Mouse (Mus musculus) heart, postnatal 36 days (tissue): Measurements from ENCODE around the gene Hectd3. TPM values are rescaled to one million over a fixed set of nuclear protein-coding genes. Genes with fewer than 3 reads are reported as not detected.

Source experiments
- DNase-seq, 2 experiments: peaks; one replicate each; pipeline ENCODE4 v3.0.0; 2021 to 2022
- intact Hi-C: fragments of 180-260 bp; cut with DNase I; formaldehyde crosslinking; loops from one replicate; pipeline ENCODE4 v1.15.1; 2025
- total RNA-seq, 2 experiments: library from RNA; stranded (reverse); gene quantifications; 2 replicates each; pipeline ENCODE4 v1.2.3; 2021

The Hectd3 gene
- total RNA-seq: 10 to 100 TPM; 17.3 to 17.4 TPM

- peak; percentile 56 to 71 for DNase-seq
- intact Hi-C loops: loop anchor here (2.0 kb wide), 1 partner anchor 140 kb away; no protein-coding TSS in a partner anchor
These were observed at the start of gene Hectd3 for GRCm38 (mm10) chr4:116995131-116995797. Gene Hectd3, plus strand, starts transcription at chr4:116995317.

DNA sequence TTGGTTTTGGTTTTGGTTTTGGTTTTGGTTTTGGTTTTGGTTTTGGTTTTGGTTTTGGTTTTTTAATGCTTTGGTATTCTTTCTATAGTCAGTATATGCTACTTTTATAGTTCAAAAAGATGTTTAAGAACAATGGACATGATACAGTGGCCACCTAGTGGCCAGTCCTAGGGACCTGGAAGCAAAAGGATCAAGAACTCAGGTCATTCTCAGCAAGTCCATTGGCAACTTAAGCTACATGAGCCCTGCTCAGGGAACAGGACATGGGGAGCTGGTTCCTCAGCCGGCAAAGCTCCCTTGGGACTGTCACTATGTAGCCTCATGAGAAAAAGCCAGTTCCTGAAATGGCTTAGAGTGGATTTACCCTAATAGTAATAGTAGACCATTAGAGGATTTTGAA, 43.5 kb upstream of the Hectd3 start:
- intact Hi-C loops: no loop called here

GRCm38 (mm10) chr4:116954951-116955350, 40.2 kb upstream of the Hectd3 start:
- intact Hi-C loops: no loop called here

More for the DNA sequence above, 43.5 kb upstream of the Hectd3 start:
- no peak for DNase-seq

GRCm38 (mm10) chr4:116976503-116976902, 18.6 kb upstream of the Hectd3 start:
- DNase-seq: no peak
- intact Hi-C loops: no loop called here

More at GRCm38 (mm10) chr4:116954951-116955350, 40.2 kb upstream of the Hectd3 start:
- no peak for DNase-seq

DNA sequence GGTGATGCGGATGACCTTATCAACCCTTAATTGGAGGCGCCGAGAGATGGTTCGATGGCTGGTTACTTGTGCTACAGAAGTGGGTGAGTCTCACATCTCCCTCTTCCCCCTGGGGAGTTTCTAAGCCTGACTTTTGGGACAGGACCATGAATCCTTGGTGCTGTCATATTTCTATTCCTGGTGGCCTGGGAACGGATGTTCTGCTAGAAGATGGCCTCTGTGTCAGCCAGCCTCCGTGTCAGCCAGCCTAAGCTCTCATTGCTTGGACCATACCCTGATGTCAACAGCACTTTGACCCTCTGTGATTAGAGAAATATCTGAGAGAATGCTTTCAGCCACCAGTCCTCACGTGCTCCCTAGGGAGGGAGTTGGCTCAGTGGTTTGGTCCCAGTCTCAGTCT, 9.4 kb upstream of the Hectd3 start:
- no peak for DNase-seq
- intact Hi-C loops: no loop called here

DNA sequence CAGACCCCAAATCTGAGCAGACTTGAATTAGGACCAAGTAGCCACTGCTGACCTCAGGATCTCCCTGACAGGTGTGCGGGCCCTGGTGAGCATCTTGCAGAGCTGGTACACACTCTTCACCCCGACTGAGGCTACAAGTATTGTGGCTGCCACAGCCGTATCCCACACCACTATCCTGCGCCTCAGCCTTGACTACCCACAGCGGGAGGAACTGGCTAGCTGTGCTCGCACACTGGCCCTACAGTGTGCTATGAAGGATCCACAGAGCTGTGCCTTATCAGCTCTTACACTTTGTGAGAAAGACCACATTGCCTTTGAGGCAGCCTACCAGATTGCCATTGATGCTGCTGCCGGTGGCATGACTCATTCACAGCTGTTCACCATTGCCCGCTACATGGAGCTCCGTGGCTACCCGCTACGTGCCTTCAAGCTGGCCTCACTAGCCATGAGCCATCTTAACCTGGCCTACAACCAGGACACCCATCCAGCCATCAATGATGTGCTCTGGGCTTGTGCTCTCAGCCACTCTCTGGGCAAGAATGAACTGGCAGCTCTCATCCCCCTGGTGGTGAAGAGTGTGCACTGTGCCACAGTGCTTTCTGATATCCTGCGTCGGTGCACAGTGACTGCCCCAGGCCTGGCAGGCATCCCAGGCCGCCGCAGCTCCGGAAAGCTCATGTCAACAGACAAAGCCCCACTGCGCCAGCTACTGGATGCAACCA, 8.6 kb upstream of the Hectd3 start:
- intact Hi-C loops: no loop called here
- peak; percentile 44 to 52 for DNase-seq

DNA sequence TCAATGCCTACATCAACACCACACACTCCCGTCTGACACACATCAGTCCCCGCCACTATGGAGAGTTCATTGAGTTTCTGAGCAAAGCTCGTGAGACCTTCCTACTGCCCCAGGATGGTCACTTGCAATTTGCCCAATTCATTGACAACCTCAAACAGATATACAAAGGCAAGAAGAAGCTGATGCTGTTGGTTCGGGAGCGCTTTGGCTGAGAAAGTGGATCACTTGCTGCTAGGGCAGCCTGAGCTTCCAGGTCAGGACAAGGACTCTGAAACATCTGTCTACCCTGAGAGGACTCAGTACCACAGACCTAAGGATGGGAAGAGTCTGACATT, 8.0 kb upstream of the Hectd3 start:
- DNase-seq: no peak
- intact Hi-C loops: no loop called here

- intact Hi-C loops: loop anchor here (5.0 kb wide), 1 partner anchor 917 kb away; no protein-coding TSS in a partner anchor
These were observed 5.4 kb upstream of the Hectd3 start for GRCm38 (mm10) chr4:116989731-116990130.

DNA sequence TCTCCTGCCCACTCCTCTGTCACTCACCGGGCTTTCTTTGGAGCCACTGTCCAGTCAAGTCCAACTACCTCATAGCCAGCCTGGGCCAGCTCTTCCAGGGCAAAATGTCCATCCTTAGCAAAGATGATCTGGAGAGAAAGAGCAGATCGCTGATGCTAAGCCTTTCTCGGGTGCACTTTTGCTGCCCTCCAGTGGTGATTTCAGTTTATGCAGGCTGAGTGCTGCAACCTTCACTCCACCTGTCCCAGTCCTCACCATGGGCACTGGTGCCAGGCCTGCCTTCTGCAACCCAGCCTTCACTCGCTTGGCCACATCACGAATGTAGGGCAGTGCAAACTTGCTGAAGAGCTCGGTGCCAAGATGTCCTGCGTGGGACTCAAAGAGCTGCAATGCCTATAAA, 3.8 kb upstream of the Hectd3 start:
- DNase-seq: peak; percentile 81 to 84
- intact Hi-C loops: loop anchor here (1.0 to 5.0 kb wide), 2 partner anchors 163 to 919 kb away; no protein-coding TSS in a partner anchor

More at GRCm38 (mm10) chr4:116989731-116990130, 5.4 kb upstream of the Hectd3 start:
- DNase-seq: no peak

DNA sequence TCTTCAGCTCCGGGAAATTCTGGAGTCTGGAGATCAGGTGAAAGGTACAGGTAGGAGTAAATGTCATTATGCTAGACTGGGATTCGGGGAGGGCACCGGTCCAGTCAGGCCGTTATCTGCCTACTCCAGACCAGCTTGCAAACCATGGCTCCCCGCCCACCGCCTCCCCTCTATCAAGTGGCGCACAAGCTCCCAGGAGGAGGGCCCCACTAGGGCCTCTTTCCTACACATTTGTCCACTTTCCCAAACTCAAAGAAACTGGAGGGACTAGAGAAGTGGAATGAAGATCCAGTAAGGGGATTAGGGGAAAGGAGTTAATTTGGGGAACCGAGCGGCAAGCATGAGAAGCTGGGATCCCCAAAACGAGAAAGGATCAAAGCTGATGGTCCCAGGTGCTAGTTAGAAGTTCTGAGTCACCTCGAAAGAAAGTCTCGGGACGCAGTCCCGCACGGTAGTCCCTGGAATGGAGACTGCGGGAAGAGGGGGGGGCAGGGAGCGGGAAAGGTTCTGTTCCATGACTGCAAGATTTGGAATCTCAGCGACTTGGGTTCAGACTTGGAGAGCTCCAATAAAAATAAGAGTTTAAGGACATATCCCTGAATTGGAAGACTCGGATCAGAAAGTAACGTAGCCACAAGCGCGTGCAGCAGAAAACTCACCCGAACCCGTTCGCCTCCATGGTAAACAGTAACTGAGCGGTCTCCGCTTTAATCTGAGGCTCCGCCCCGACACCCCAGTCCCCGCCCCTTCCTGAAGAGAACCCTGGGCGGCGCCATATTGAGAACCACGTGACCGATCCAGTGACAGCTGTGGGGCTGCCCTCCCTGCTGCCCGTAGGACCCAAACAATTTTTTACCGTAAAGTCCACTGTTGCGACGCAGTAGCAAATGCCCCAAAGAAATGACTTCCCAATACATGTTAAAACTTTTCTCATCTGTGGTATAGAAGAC, 1.2 kb upstream of the Hectd3 start, which contains the start of gene Urod:
TSS of gene Urod (minus strand) at position 742 of the 950 bp plus-strand sequence.
- intact Hi-C loops: loop anchor here (2.0 to 5.0 kb wide), 3 partner anchors 141 to 922 kb away; no protein-coding TSS in a partner anchor
- DNase-seq: peak; percentile 93 to 94

DNA sequence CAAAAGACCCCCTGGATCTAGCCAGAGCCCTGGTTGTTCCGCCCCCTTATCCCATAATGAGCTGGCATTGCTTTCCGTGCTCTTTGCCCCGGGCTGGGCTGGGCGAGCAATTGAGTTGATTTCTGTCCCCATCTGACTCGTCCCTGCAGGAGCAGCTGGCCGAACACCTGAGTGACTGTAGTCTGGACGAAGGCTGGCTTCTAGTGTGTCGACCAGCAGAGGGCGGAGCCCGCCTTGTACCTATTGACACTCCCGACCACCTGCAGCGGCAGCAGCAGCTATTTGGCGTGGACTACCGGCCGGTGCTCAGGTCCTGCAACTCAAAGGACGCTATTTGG, 650 bp downstream of the Hectd3 start:
- intact Hi-C loops: loop anchor here (2.0 kb wide), 1 partner anchor 139 kb away; no protein-coding TSS in a partner anchor
- peak in 1 of 2 experiments; percentile 39 for DNase-seq

DNA sequence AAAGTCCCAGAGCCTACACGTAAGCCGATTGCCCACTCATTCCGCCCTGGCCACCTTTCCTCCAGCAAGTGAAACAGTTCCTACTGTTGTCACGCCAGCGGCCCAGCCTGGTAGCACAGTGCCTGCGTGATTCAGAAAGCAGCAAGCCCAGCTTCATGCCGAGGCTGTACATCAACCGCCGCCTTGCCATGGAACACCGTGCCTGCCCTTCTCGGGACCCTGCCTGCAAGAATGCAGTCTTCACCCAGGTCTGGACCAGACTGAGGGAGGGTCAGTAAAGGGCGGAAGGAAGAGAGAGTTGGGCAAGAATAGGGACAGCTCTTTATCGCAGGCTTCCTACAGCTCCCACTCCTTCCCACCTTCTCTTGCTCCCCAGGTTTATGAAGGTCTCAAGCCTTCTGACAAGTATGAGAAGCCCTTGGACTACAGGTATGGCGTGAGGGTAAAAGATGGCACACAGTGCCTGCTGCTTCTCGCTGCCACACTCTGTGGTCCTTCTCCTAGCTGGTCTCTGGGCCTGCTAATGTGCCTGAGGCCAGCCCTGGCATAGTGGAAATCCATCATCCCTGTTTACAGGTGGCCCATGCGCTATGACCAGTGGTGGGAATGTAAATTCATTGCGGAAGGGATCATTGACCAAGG, 4.5 kb downstream of the Hectd3 start:
- intact Hi-C loops: no loop called here
- DNase-seq: no peak

DNA sequence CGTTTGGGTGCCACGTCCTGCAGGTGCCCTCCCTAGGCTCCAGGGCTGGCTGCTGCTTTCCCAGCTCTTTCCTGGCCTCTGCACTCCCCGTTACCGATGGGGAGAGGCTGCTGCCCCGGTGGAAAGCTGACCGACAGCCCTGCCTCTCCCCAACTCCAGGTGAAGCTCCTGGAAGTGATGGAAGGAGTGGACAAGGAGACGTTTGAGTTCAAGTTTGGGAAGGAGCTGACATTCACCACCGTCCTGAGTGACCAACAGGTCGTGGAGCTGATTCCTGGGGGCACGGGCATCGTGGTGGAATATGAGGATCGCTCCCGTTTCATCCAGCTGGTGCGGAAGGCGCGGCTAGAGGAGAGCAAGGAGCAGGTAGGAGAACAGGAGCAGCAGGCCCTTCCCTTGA, 6.8 kb downstream of the Hectd3 start:
- intact Hi-C loops: loop anchor here (2.0 kb wide), 2 partner anchors 139 to 217 kb away; no protein-coding TSS in a partner anchor
- no peak for DNase-seq

- DNase-seq: peak; percentile 68
- intact Hi-C loops: loop anchor here (2.0 kb wide), 2 partner anchors 138 to 216 kb away; no protein-coding TSS in a partner anchor
These were observed 7.7 kb downstream of the Hectd3 start for GRCm38 (mm10) chr4:117002543-117003521.

DNA sequence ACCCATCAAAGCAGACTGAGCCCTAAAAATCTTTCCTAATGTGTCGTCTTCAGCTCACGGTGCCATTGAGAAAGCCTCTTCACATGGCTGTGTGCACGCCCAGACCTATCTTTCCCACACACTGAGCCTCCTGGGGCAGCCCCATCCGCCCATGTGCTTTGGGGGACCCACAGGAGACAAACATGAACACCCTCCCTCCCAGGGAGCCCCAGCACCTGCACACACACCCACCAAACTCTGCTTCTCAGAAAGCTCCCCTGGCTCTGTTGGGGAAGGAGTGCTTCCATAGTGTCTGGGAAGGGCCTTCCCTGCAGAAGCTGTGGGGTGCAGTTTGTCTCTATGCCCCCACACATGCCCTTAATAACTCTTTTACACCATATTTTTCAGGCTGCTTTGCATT, 9.5 kb downstream of the Hectd3 start:
- DNase-seq: no peak
- intact Hi-C loops: no loop called here

DNA sequence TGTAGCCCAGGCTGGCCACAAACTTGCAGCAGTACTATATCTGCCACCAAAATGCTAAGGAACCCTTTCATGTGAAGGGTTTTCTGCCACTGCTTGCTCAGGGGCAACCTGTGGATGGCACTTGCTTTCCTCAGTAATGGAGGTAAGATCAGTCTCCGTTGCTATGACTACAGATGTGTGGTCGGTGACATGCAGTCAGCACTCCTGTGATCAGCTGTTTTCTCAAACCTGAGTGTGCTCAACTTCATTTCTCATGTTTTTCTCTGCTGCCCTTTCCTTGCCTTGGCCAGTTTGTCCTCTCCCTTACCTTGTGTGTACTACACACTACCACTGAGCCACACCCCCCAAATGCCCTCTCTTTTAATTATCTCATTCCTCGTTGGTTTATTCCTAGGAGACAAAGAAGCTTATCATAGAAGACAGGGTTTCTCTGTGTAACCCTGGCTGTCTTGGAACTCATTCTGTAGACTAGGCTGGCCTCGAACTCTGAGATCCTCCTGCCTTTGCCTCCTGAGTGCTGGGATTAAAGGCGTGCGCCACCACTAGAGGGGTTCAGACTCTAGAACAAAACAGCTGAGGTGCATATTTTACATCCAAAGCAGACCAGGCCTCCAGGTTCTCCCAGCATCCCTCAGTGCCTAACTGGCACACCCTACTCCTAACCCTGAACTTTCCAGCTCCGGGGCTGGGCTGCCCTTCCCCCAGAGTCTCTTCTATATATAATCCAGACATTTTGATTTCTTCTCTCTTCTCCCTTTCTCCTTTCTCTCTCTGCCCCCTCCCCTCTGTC, 10.7 kb downstream of the Hectd3 start:
- intact Hi-C loops: no loop called here
- DNase-seq: no peak

DNA sequence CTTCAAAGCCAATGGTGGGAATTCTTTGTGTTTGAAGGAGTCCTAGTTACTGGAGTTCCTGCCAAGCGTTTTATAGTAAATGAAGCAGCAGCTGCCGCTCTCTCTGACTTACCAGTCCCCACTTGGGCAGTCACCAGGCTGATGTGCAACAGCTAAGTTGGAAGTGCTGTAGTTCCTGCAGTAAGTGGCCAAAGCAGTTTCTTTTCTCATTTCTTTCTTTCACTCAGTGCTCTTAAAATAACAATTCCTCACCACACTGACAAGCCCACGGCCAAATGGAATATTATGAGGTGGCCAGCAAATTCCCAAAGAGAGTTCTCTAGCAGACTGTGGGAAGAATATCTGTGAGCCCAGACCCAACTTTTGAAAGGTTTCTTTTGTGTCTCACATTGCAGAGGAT, 11.9 kb downstream of the Hectd3 start:
- no peak for DNase-seq
- intact Hi-C loops: no loop called here

- DNase-seq: no peak
- intact Hi-C loops: no loop called here
These were observed 15.1 kb downstream of the Hectd3 start for GRCm38 (mm10) chr4:117010231-117010630.
